In genomic region chr1:35936362-35937093, GRCm38 (mm10) we compare ENCODE assay signal across 22 mouse cellular contexts.
DNase-seq lines count a peak whose midpoint lies in the region; ATAC-seq and TF ChIP-seq lines count a peak whose summit lies in the region.
"Had no signal": no experiment of that assay in that cellular context is flagged by ENCODE, and none has a peak within 500 bp of the region (broad histone marks: within the 10 kb centered on the region; RNA-seq: fewer than 3 reads in every experiment).

No protein-coding gene starts in this region.

- no peak overlapping the region for H3K4me3 ChIP-seq in forebrain, embryonic 15.5 days
- H3K4me3 ChIP-seq in forebrain, embryonic 12.5 days (replicated peaks), result no peak overlapping the region
- H3K4me3 ChIP-seq in heart, embryonic 15.5 days, result no peak overlapping the region
- H3K4me3 ChIP-seq in forebrain, postnatal 0 days (ENCODE audit: low read depth, low read length), result no peak overlapping the region
- no peak overlapping the region for H3K4me3 ChIP-seq in hindbrain, postnatal 0 days (ENCODE audit: low read length)
- H3K4me3 ChIP-seq: embryonic facial prominence, embryonic 15.5 days; limb, embryonic 10.5 days; neural tube, embryonic 12.5 days had no signal

- no peaks in the 10 kb centered on the region for H3K36me3 ChIP-seq in forebrain, embryonic 15.5 days
- no peaks in the 10 kb centered on the region for H3K36me3 ChIP-seq in forebrain, embryonic 12.5 days (replicated peaks)
- no peaks in the 10 kb centered on the region for H3K36me3 ChIP-seq in heart, embryonic 15.5 days
- H3K36me3 ChIP-seq in forebrain, postnatal 0 days (ENCODE audit: insufficient read depth), result no peaks in the 10 kb centered on the region
- H3K36me3 ChIP-seq in hindbrain, postnatal 0 days (ENCODE audit: insufficient read depth, low read length), result no peaks in the 10 kb centered on the region
- H3K36me3 ChIP-seq: embryonic facial prominence, embryonic 15.5 days; limb, embryonic 10.5 days; neural tube, embryonic 12.5 days had no signal

- H3K4me1 ChIP-seq in forebrain, embryonic 15.5 days, result peaks cover 15% of the 10 kb centered on the region
- peaks cover 6% of the 10 kb centered on the region for H3K4me1 ChIP-seq in forebrain, embryonic 12.5 days
- H3K4me1 ChIP-seq in heart, embryonic 15.5 days (replicated peaks), result peaks cover 43% of the 10 kb centered on the region
- 0 out of 2 replicates have a peak, but pooled peaks cover 8% of the 10 kb centered on the region for H3K4me1 ChIP-seq in forebrain, postnatal 0 days (ENCODE audit: insufficient read depth)
- no peaks in the 10 kb centered on the region for H3K4me1 ChIP-seq in hindbrain, postnatal 0 days (ENCODE audit: insufficient read depth, low read length)

- WGBS in forebrain, embryonic 15.5 days, result 58% methylated on average over 5 of the region's 5 CpGs
- WGBS in forebrain, embryonic 12.5 days, result 79% methylated on average over 5 of the region's 5 CpGs
- 49% methylated on average over 5 of the region's 5 CpGs for WGBS in heart, embryonic 15.5 days
- 62% methylated on average over 5 of the region's 5 CpGs for WGBS in forebrain, postnatal 0 days
- 73% methylated on average over 5 of the region's 5 CpGs for WGBS in hindbrain, postnatal 0 days

- DNase-seq in heart, adult 9 months (ENCODE audit: low spot score in 2 of 2), result no peak
- DNase-seq in CD4-positive helper T cell, adult 2 months (ENCODE audit: low read depth, low spot score), result peak; percentile 19
- DNase-seq in forebrain, postnatal 0 days, result no peak
- DNase-seq in lung, adult 18-20 months, result no peak
- DNase-seq in hindbrain, postnatal 0 days (ENCODE audit: low spot score), result no peak
- DNase-seq: adrenal gland, postnatal 14 days; B cell, adult 2 months; cerebellum, adult 11-12 months; cerebellum, postnatal 14 days; lung, embryonic 14.5 days; lung, postnatal 36 days; thymus, postnatal 14 days had no signal

- ATAC-seq in forebrain, embryonic 15.5 days (replicated peaks), result peak; percentile 44; the same call in 1 of the 2 replicates
- no peak for ATAC-seq in forebrain, embryonic 12.5 days (ENCODE audit: low FRiP score)
- no peak for ATAC-seq in heart, embryonic 15.5 days (replicated peaks; ENCODE audit: insufficient number of reproducible peaks, insufficient read depth, low FRiP score, low read depth)
- ATAC-seq in forebrain, postnatal 0 days, result 0 out of 2 replicates have a peak, but pooled peaks have one; percentile 28
- ATAC-seq in hindbrain, postnatal 0 days, result no peak
- ATAC-seq: activated CD4-positive, CD25-positive, alpha-beta regulatory T cell, adult 4 months; intestine, embryonic 16.5 days; Patski had no signal

- no peak for TF ChIP-seq CTCF in forebrain, postnatal 0 days (IDR thresholded peaks at IDR 0.05; ENCODE audit: low read depth)
- TF ChIP-seq CTCF in hindbrain, postnatal 0 days (IDR thresholded peaks at IDR 0.05; ENCODE audit: low read depth), result no peak

- no peaks in the 10 kb centered on the region for H3K9me3 ChIP-seq in forebrain, embryonic 15.5 days
- no peaks in the 10 kb centered on the region for H3K9me3 ChIP-seq in forebrain, embryonic 12.5 days
- H3K9me3 ChIP-seq in heart, embryonic 15.5 days (replicated peaks), result no peaks in the 10 kb centered on the region
- no peaks in the 10 kb centered on the region for H3K9me3 ChIP-seq in forebrain, postnatal 0 days (ENCODE audit: low read length)
- no peaks in the 10 kb centered on the region for H3K9me3 ChIP-seq in hindbrain, postnatal 0 days (ENCODE audit: low read length)
- H3K9me3 ChIP-seq: embryonic facial prominence, embryonic 15.5 days; limb, embryonic 10.5 days; neural tube, embryonic 12.5 days had no signal

- H3K27ac ChIP-seq in forebrain, embryonic 15.5 days (replicated peaks), result peak overlapping the region; percentile 47; the same call in 1 of the 2 replicates
- no peak overlapping the region for H3K27ac ChIP-seq in forebrain, embryonic 12.5 days
- peak overlapping the region; percentile 93 for H3K27ac ChIP-seq in heart, embryonic 15.5 days
- H3K27ac ChIP-seq in forebrain, postnatal 0 days (ENCODE audit: low read depth, low read length), result no peak overlapping the region
- H3K27ac ChIP-seq in hindbrain, postnatal 0 days, result no peak overlapping the region
- H3K27ac ChIP-seq: embryonic facial prominence, embryonic 15.5 days; hindbrain, embryonic 14.5 days; limb, embryonic 10.5 days; neural tube, embryonic 12.5 days had no signal

- no peaks in the 10 kb centered on the region for H3K27me3 ChIP-seq in forebrain, embryonic 15.5 days
- H3K27me3 ChIP-seq in forebrain, embryonic 12.5 days, result no peaks in the 10 kb centered on the region
- no peaks in the 10 kb centered on the region for H3K27me3 ChIP-seq in heart, embryonic 15.5 days
- no peaks in the 10 kb centered on the region for H3K27me3 ChIP-seq in forebrain, postnatal 0 days (ENCODE audit: insufficient read depth, low read length)
- H3K27me3 ChIP-seq in hindbrain, postnatal 0 days (ENCODE audit: insufficient read depth, low read length), result no peaks in the 10 kb centered on the region
- H3K27me3 ChIP-seq: embryonic facial prominence, embryonic 15.5 days; neural tube, embryonic 12.5 days; Patski had no signal

- H3K4me2 ChIP-seq in forebrain, embryonic 15.5 days (replicated peaks), result no peak overlapping the region
- no peak overlapping the region for H3K4me2 ChIP-seq in forebrain, embryonic 12.5 days
- no peak overlapping the region for H3K4me2 ChIP-seq in heart, embryonic 15.5 days
- H3K4me2 ChIP-seq in forebrain, postnatal 0 days (ENCODE audit: low read depth), result no peak overlapping the region
- no peak overlapping the region for H3K4me2 ChIP-seq in hindbrain, postnatal 0 days (ENCODE audit: low read depth, low read length)
- H3K4me2 ChIP-seq: embryonic facial prominence, embryonic 15.5 days; hindbrain, embryonic 14.5 days; lung, embryonic 14.5 days; neural tube, embryonic 12.5 days had no signal

- H3K9ac ChIP-seq in forebrain, embryonic 15.5 days (replicated peaks), result no peak overlapping the region
- H3K9ac ChIP-seq in forebrain, embryonic 12.5 days, result no peak overlapping the region
- no peak overlapping the region for H3K9ac ChIP-seq in heart, embryonic 15.5 days
- H3K9ac ChIP-seq in forebrain, postnatal 0 days, result no peak overlapping the region
- no peak overlapping the region for H3K9ac ChIP-seq in hindbrain, postnatal 0 days (replicated peaks; ENCODE audit: low read length)
- H3K9ac ChIP-seq: embryonic facial prominence, embryonic 15.5 days; hindbrain, embryonic 14.5 days; lung, embryonic 14.5 days; neural tube, embryonic 12.5 days had no signal

Comparison
In these comparisons a context has a peak if more than half of its experiments do, and no peak if none do; other contexts are left out.
1. ATAC-seq: peak in forebrain, embryonic 15.5 days (single experiment) and forebrain, postnatal 0 days (single experiment); none in forebrain, embryonic 12.5 days (single experiment), heart, embryonic 15.5 days (single experiment) and hindbrain, postnatal 0 days (single experiment).
2. H3K27ac ChIP-seq: peak in forebrain, embryonic 15.5 days (single experiment) and heart, embryonic 15.5 days (single experiment); none in forebrain, embryonic 12.5 days (single experiment), forebrain, postnatal 0 days (single experiment) and hindbrain, postnatal 0 days (single experiment).